Mouse (Mus musculus): Measurements from ENCODE around the gene Nelfcd. TPM values are rescaled to one million over a fixed set of nuclear protein-coding genes. Genes with fewer than 3 reads are reported as not detected.

Gene Nelfcd
- polyA plus RNA-seq, 1 experiment from 2014 or later, result 94.3 TPM

GRCm38 (mm10) chr2:174438181-174438580, 22.6 kb downstream of the Nelfcd start:
- H3K9me3 ChIP-seq, result no peaks in the 10 kb centered on the region
- no peak for ATAC-seq (ENCODE audit: insufficient number of reproducible peaks, low FRiP score, low TSS enrichment, low read depth)
- 69% methylated on average over 11 of the region's 11 CpGs for WGBS
- peaks cover 20% of the 10 kb centered on the region; the same call in 1 of the 2 replicates for H3K36me3 ChIP-seq
- H3K4me2 ChIP-seq, result peak overlapping the region; percentile 81
- H3K4me1 ChIP-seq, result peaks cover 38% of the 10 kb centered on the region
- H3K27ac ChIP-seq, result peak overlapping the region; percentile 59
- H3K4me3 ChIP-seq, result peak overlapping the region; percentile 66
- no peaks in the 10 kb centered on the region for H3K27me3 ChIP-seq
- peak overlapping the region; percentile 40 for H3K9ac ChIP-seq

- 2% methylated on average over 38 of the region's 38 CpGs for WGBS
- Histone ChIP-seq H3K9me3 (no peaks in the 10 kb centered on the region), H3K4me2 (peak within 1 kb of the TSS; percentile 81), H3K27me3 (no peaks in the 10 kb centered on the region), H3K4me1 (peaks cover 40% of the 10 kb centered on the region), H3K27ac (peak within 1 kb of the TSS; percentile 59), H3K4me3 (peak within 1 kb of the TSS; percentile 66), H3K36me3 (peaks cover 14% of the 10 kb centered on the region; the same call in 1 of the 2 replicates), H3K9ac (peak within 1 kb of the TSS; percentile 40)
- peak; percentile 61 for ATAC-seq (ENCODE audit: insufficient number of reproducible peaks, low FRiP score, low TSS enrichment, low read depth)
These were observed 23.3 kb downstream of the Nelfcd start, which contains the start of gene Ctsz for GRCm38 (mm10) chr2:174438737-174439449. Gene Ctsz, minus strand, starts transcription at chr2:174439039.

- peaks cover 40% of the 10 kb centered on the region for H3K4me1 ChIP-seq
- H3K9me3 ChIP-seq, result no peaks in the 10 kb centered on the region
- no peak overlapping the region for H3K9ac ChIP-seq
- peaks cover 11% of the 10 kb centered on the region; the same call in 1 of the 2 replicates for H3K36me3 ChIP-seq
- H3K4me3 ChIP-seq, result no peak overlapping the region
- H3K4me2 ChIP-seq, result peak overlapping the region; percentile 81; the same call in 1 of the 2 replicates
- ATAC-seq (ENCODE audit: insufficient number of reproducible peaks, low FRiP score, low TSS enrichment, low read depth), result no peak
- WGBS, result 70% methylated on average over 5 of the region's 5 CpGs
- H3K27me3 ChIP-seq, result no peaks in the 10 kb centered on the region
- H3K27ac ChIP-seq, result no peak overlapping the region
These were observed 23.8 kb downstream of the Nelfcd start for GRCm38 (mm10) chr2:174439450-174439838.

- ATAC-seq (ENCODE audit: insufficient number of reproducible peaks, low FRiP score, low TSS enrichment, low read depth), result no peak
- 86% methylated on average over 9 of the region's 9 CpGs for WGBS
- H3K4me3 ChIP-seq, result no peak overlapping the region
- no peak overlapping the region for H3K27ac ChIP-seq
- H3K9ac ChIP-seq, result no peak overlapping the region
- H3K27me3 ChIP-seq, result no peaks in the 10 kb centered on the region
- H3K36me3 ChIP-seq, result peaks cover 6% of the 10 kb centered on the region; the same call in 1 of the 2 replicates
- H3K9me3 ChIP-seq, result no peaks in the 10 kb centered on the region
- H3K4me1 ChIP-seq, result peaks cover 40% of the 10 kb centered on the region
- H3K4me2 ChIP-seq, result no peak overlapping the region
These were observed 24.4 kb downstream of the Nelfcd start for GRCm38 (mm10) chr2:174439961-174440360.

GRCm38 (mm10) chr2:174441898-174442297, 26.3 kb downstream of the Nelfcd start:
- no peak for ATAC-seq (ENCODE audit: insufficient number of reproducible peaks, low FRiP score, low TSS enrichment, low read depth)
- WGBS, result 67% methylated on average over 4 of the region's 4 CpGs

GRCm38 (mm10) chr2:174442460-174442859, 26.9 kb downstream of the Nelfcd start:
- Histone ChIP-seq H3K4me2 (no peak overlapping the region), H3K9me3 (no peaks in the 10 kb centered on the region), H3K9ac (no peak overlapping the region), H3K27ac (0 out of 2 replicates have a peak overlapping the region, but pooled peaks have one; percentile 38), H3K27me3 (no peaks in the 10 kb centered on the region), H3K4me1 (peaks cover 32% of the 10 kb centered on the region), H3K36me3 (no peaks in the 10 kb centered on the region), H3K4me3 (no peak overlapping the region)
- no peak for ATAC-seq (ENCODE audit: insufficient number of reproducible peaks, low FRiP score, low TSS enrichment, low read depth)
- 44% methylated on average over 9 of the region's 9 CpGs for WGBS

More at GRCm38 (mm10) chr2:174441898-174442297, 26.3 kb downstream of the Nelfcd start:
- no peak overlapping the region for H3K4me2 ChIP-seq
- no peak overlapping the region for H3K9ac ChIP-seq
- H3K4me1 ChIP-seq, result peaks cover 37% of the 10 kb centered on the region
- H3K4me3 ChIP-seq, result no peak overlapping the region
- no peak overlapping the region for H3K27ac ChIP-seq
- H3K27me3 ChIP-seq, result no peaks in the 10 kb centered on the region
- H3K9me3 ChIP-seq, result no peaks in the 10 kb centered on the region
- no peaks in the 10 kb centered on the region for H3K36me3 ChIP-seq

- peaks cover 26% of the 10 kb centered on the region for H3K4me1 ChIP-seq
- WGBS, result 44% methylated on average over 2 of the region's 2 CpGs
- H3K27me3 ChIP-seq, result no peaks in the 10 kb centered on the region
- no peak overlapping the region for H3K4me3 ChIP-seq
- no peaks in the 10 kb centered on the region for H3K9me3 ChIP-seq
- H3K9ac ChIP-seq, result no peak overlapping the region
- H3K27ac ChIP-seq, result no peak overlapping the region
- H3K4me2 ChIP-seq, result no peak overlapping the region
- ATAC-seq (ENCODE audit: insufficient number of reproducible peaks, low FRiP score, low TSS enrichment, low read depth), result no peak; the same call in 1 of the 2 replicates
- no peaks in the 10 kb centered on the region for H3K36me3 ChIP-seq
These were observed 27.4 kb downstream of the Nelfcd start for GRCm38 (mm10) chr2:174443046-174443445.

GRCm38 (mm10) chr2:174444359-174444758, 28.8 kb downstream of the Nelfcd start:
- no peak overlapping the region for H3K27ac ChIP-seq
- H3K9me3 ChIP-seq, result no peaks in the 10 kb centered on the region
- no peak overlapping the region for H3K4me2 ChIP-seq
- H3K9ac ChIP-seq, result no peak overlapping the region
- no peaks in the 10 kb centered on the region for H3K36me3 ChIP-seq
- no peak for ATAC-seq (ENCODE audit: insufficient number of reproducible peaks, low FRiP score, low TSS enrichment, low read depth)
- H3K27me3 ChIP-seq, result no peaks in the 10 kb centered on the region
- H3K4me3 ChIP-seq, result no peak overlapping the region
- peaks cover 13% of the 10 kb centered on the region; the same call in 1 of the 2 replicates for H3K4me1 ChIP-seq
- WGBS, result 85% methylated on average over 7 of the region's 7 CpGs

GRCm38 (mm10) chr2:174445018-174445417, 29.4 kb downstream of the Nelfcd start:
- peaks cover 9% of the 10 kb centered on the region; the same call in 1 of the 2 replicates for H3K4me1 ChIP-seq
- H3K36me3 ChIP-seq, result no peaks in the 10 kb centered on the region
- H3K9ac ChIP-seq, result no peak overlapping the region
- no peaks in the 10 kb centered on the region for H3K9me3 ChIP-seq
- no peak for ATAC-seq (ENCODE audit: insufficient number of reproducible peaks, low FRiP score, low TSS enrichment, low read depth)
- H3K27ac ChIP-seq, result no peak overlapping the region
- WGBS, result 78% methylated on average over 6 of the region's 6 CpGs
- no peak overlapping the region for H3K4me3 ChIP-seq
- H3K4me2 ChIP-seq, result no peak overlapping the region
- no peaks in the 10 kb centered on the region for H3K27me3 ChIP-seq

GRCm38 (mm10) chr2:174446492-174446891, 30.9 kb downstream of the Nelfcd start:
- Histone ChIP-seq H3K4me2 (no peak overlapping the region), H3K27ac (0 out of 2 replicates have a peak overlapping the region, but pooled peaks have one; percentile 11), H3K9me3 (no peaks in the 10 kb centered on the region), H3K36me3 (no peaks in the 10 kb centered on the region), H3K4me1 (peaks cover 9% of the 10 kb centered on the region; the same call in 1 of the 2 replicates), H3K27me3 (no peaks in the 10 kb centered on the region), H3K4me3 (no peak overlapping the region), H3K9ac (no peak overlapping the region)
- 25% methylated on average over 7 of the region's 7 CpGs for WGBS
- 0 out of 2 replicates have a peak, but pooled peaks have one; percentile 55 for ATAC-seq (ENCODE audit: insufficient number of reproducible peaks, low FRiP score, low TSS enrichment, low read depth)

GRCm38 (mm10) chr2:174446905-174447304, 31.3 kb downstream of the Nelfcd start:
- no peak overlapping the region for H3K9ac ChIP-seq
- no peak for ATAC-seq (ENCODE audit: insufficient number of reproducible peaks, low FRiP score, low TSS enrichment, low read depth)
- H3K36me3 ChIP-seq, result no peaks in the 10 kb centered on the region
- H3K27me3 ChIP-seq, result no peaks in the 10 kb centered on the region
- H3K27ac ChIP-seq, result 0 out of 2 replicates have a peak overlapping the region, but pooled peaks have one; percentile 13
- 49% methylated on average over 8 of the region's 8 CpGs for WGBS
- no peak overlapping the region for H3K4me2 ChIP-seq
- no peaks in the 10 kb centered on the region for H3K9me3 ChIP-seq
- no peak overlapping the region for H3K4me3 ChIP-seq
- H3K4me1 ChIP-seq, result peaks cover 9% of the 10 kb centered on the region; the same call in 1 of the 2 replicates

GRCm38 (mm10) chr2:174448405-174448804, 32.8 kb downstream of the Nelfcd start:
- Histone ChIP-seq H3K9me3 (no peaks in the 10 kb centered on the region), H3K4me3 (no peak overlapping the region), H3K27ac (no peak overlapping the region), H3K27me3 (no peaks in the 10 kb centered on the region), H3K4me1 (no peaks in the 10 kb centered on the region), H3K9ac (no peak overlapping the region), H3K36me3 (no peaks in the 10 kb centered on the region), H3K4me2 (no peak overlapping the region)
- 88% methylated on average over 4 of the region's 4 CpGs for whole genome bisulfite sequencing
- ATAC-seq (ENCODE audit: insufficient number of reproducible peaks, low FRiP score, low TSS enrichment, low read depth), result no peak

All from limb, embryonic 15.5 days (tissue).